Mouse (Mus musculus) intestine, embryonic 16.5 days (tissue): Measurements from ENCODE around the gene Des. TPM values are rescaled to one million over a fixed set of nuclear protein-coding genes. Genes with fewer than 3 reads are reported as not detected.

ENCODE experiments used
- ATAC-seq: fragments of 200-750 bp; cut with Nextera tagmentation; 2 replicates; pipeline ENCODE4 v1.8.0; 2017; ENCODE audit warnings: moderate TSS enrichment, moderate library complexity
- H3K27ac ChIP-seq: fragments of 300-500 bp; sonication (generic); 2 replicates; pipeline ENCODE4 v1.5.1; 2014; ENCODE audit warnings: mild to moderate bottlenecking, low read length
- H3K27me3 ChIP-seq: fragments of 300-500 bp; sonication (generic); replicated peaks from 2 replicates; pipeline ENCODE4 v1.6.1; 2014; ENCODE audit warnings: low read length, control low read depth, mixed read lengths; ENCODE audit not compliant: control insufficient read depth, insufficient read depth
- H3K36me3 ChIP-seq: fragments of 300-500 bp; sonication (generic); 2 replicates; pipeline ENCODE4 v1.6.1; 2014; ENCODE audit warnings: low read length, control low read depth; ENCODE audit not compliant: control insufficient read depth, insufficient read depth
- H3K4me1 ChIP-seq: fragments of 300-500 bp; sonication (generic); 2 replicates; pipeline ENCODE4 v1.6.1; 2014; ENCODE audit warnings: low read length, control low read depth, mixed read lengths; ENCODE audit not compliant: control insufficient read depth, insufficient read depth
- H3K4me2 ChIP-seq: fragments of 300-500 bp; sonication (generic); 2 replicates; pipeline ENCODE4 v1.6.1; 2014; ENCODE audit warnings: low read depth, low read length, control low read depth
- H3K4me3 ChIP-seq: fragments of 300-500 bp; sonication (generic); 2 replicates; pipeline ENCODE4 v1.5.1; 2014; ENCODE audit warnings: mild to moderate bottlenecking, low read length
- H3K9ac ChIP-seq: fragments of 300-500 bp; sonication (generic); 2 replicates; pipeline ENCODE4 v1.6.1; 2014; ENCODE audit warnings: low read depth, low read length
- H3K9me3 ChIP-seq: fragments of 300-500 bp; sonication (generic); 2 replicates; pipeline ENCODE4 v1.6.1; 2016; ENCODE audit warnings: low read length, control low read depth; ENCODE audit not compliant: control insufficient read depth
- WGBS: fragments of 180-500 bp; shearing (Covaris S2); extraction: QIAGEN DNeasy Blood & Tissue Kit; methylation state at CpG from one replicate; pipeline ENCODE4 v1.1.7; 2014; 5-methylcytosine and 5-hydroxymethylcytosine counted together
- polyA plus RNA-seq: library from polyadenylated mRNA; unstranded; fragments of >200 nt; fragmentation: Nextera tagmentation; extraction: Ambion mirVana; gene quantifications from 2 replicates; pipeline ENCODE4 v1.2.1, GENCODE M21; 2015

Gene Des
- polyA plus RNA-seq, 1 experiment from 2014 or later: 149 TPM

GRCm38 (mm10) chr1:75319166-75319565 lies 41.0 kb upstream of the Des start:
- Histone ChIP-seq H3K27ac (no peak overlapping the region), H3K4me3 (no peak overlapping the region), H3K9me3 (no peaks in the 10 kb centered on the region), H3K4me2 (no peak overlapping the region), H3K4me1 (peaks cover 11% of the 10 kb centered on the region), H3K27me3 (no peaks in the 10 kb centered on the region), H3K36me3 (no peaks in the 10 kb centered on the region), H3K9ac (no peak overlapping the region)
- 80% methylated on average over 10 of the region's 10 CpGs for WGBS
- no peak for ATAC-seq

GRCm38 (mm10) chr1:75327461-75327860 lies 32.7 kb upstream of the Des start:
- Histone ChIP-seq H3K4me3 (no peak overlapping the region), H3K4me1 (no peaks in the 10 kb centered on the region), H3K4me2 (no peak overlapping the region), H3K27me3 (no peaks in the 10 kb centered on the region), H3K36me3 (no peaks in the 10 kb centered on the region), H3K9me3 (0 out of 2 replicates have a peak, but pooled peaks cover 3% of the 10 kb centered on the region), H3K27ac (no peak overlapping the region), H3K9ac (no peak overlapping the region)
- no peak for ATAC-seq

DNA sequence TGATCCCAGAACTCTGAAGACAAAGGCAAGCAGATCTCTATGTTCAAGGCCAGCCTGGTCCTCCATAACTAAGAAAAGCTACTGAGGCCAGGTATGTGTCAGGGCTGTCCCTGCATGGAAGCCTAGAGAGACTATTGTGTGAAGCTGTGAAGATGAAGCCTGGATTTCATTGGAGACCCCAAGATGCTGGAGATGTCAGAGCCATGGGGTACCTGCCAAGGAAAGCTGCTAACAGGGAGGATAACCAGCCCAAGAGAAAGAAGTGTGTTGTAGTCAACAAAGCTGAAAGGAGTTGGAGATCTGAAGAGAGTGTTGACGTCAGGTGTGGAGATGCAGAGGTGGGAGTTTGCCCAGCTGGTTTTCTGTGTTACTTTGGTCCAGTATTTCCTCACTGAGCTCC lies 28.9 kb upstream of the Des start:
- H3K4me1 ChIP-seq: peaks cover 6% of the 10 kb centered on the region
- no peak overlapping the region for H3K9ac ChIP-seq
- H3K4me3 ChIP-seq: no peak overlapping the region
- H3K27ac ChIP-seq: no peak overlapping the region
- 0 out of 2 replicates have a peak, but pooled peaks cover 3% of the 10 kb centered on the region for H3K9me3 ChIP-seq
- H3K4me2 ChIP-seq: no peak overlapping the region
- WGBS: 78% methylated on average over 1 of the region's 1 CpGs
- no peaks in the 10 kb centered on the region for H3K36me3 ChIP-seq
- H3K27me3 ChIP-seq: no peaks in the 10 kb centered on the region
- ATAC-seq: no peak

DNA sequence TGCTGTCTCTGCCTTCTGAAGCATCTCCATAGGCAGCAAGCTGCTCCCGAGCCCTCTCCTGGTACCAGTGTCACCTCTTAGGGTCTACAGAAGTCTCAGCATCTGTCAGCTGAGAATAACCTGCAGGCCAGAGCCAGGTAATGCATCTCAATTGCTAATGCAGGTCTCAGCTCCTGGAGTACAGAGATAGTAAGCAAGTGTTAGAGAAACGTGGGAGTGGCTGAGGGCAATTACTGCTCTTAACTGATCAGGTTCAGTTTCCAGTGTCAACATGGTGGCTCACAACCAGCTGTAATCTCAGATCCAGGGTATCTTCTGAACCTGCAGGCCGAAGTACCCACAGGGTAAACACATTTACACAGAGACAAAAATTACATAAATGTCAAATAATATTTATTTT lies 23.7 kb upstream of the Des start:
- ATAC-seq: peak; percentile 41
- 33% methylated on average over 3 of the region's 3 CpGs for WGBS

GRCm38 (mm10) chr1:75337097-75337496 lies 23.0 kb upstream of the Des start:
- H3K27me3 ChIP-seq: no peaks in the 10 kb centered on the region
- H3K36me3 ChIP-seq: no peaks in the 10 kb centered on the region
- H3K9me3 ChIP-seq: no peaks in the 10 kb centered on the region
- peaks cover 26% of the 10 kb centered on the region for H3K4me1 ChIP-seq
- WGBS: 49% methylated on average over 9 of the region's 9 CpGs
- no peak overlapping the region for H3K4me3 ChIP-seq
- no peak overlapping the region for H3K4me2 ChIP-seq
- 0 out of 2 replicates have a peak, but pooled peaks have one; percentile 21 for ATAC-seq
- no peak overlapping the region for H3K9ac ChIP-seq
- peak overlapping the region; percentile 6; the same call in 1 of the 2 replicates for H3K27ac ChIP-seq

More for the DNA sequence above, 23.7 kb upstream of the Des start:
- Histone ChIP-seq H3K9ac (no peak overlapping the region), H3K4me2 (no peak overlapping the region), H3K36me3 (no peaks in the 10 kb centered on the region), H3K27ac (peak overlapping the region; percentile 54), H3K4me3 (no peak overlapping the region), H3K4me1 (peaks cover 26% of the 10 kb centered on the region), H3K9me3 (no peaks in the 10 kb centered on the region), H3K27me3 (no peaks in the 10 kb centered on the region)

DNA sequence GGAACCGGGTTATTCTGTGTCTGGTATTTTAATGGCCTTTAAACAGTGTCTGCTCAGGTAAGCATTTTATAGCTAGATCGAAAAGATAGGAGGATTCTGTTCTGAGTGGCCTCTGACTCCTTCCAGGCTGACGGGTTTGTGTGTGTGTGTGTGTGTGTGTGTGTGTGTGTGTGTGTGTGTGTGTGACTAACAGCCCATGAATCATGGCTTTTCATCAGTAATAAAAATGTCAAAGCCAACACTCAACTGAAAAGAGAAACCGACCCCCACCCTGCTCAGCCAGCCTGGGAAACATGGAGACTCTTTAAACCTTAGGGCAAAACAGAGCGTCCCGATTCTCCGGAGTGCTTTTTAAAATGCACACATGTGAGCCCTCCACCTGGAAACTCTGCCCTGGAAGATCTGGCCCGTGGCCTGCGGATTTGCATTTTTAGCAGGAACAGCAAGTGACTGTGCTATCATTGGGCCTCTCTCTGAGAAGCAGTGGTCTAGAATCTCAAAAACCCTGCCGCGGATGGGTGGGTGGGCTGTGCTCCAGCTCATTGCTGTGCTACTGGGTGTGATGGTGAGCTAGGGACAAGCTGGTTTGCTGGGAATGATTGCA lies 21.9 kb upstream of the Des start:
- no peaks in the 10 kb centered on the region for H3K27me3 ChIP-seq
- WGBS: 7% methylated on average over 11 of the region's 11 CpGs
- H3K4me3 ChIP-seq: no peak overlapping the region
- H3K9me3 ChIP-seq: no peaks in the 10 kb centered on the region
- H3K36me3 ChIP-seq: no peaks in the 10 kb centered on the region
- ATAC-seq: peak; percentile 76
- H3K9ac ChIP-seq: no peak overlapping the region
- peak overlapping the region; percentile 11 for H3K4me2 ChIP-seq
- peaks cover 26% of the 10 kb centered on the region for H3K4me1 ChIP-seq
- peak overlapping the region; percentile 17; the same call in 1 of the 2 replicates for H3K27ac ChIP-seq

DNA sequence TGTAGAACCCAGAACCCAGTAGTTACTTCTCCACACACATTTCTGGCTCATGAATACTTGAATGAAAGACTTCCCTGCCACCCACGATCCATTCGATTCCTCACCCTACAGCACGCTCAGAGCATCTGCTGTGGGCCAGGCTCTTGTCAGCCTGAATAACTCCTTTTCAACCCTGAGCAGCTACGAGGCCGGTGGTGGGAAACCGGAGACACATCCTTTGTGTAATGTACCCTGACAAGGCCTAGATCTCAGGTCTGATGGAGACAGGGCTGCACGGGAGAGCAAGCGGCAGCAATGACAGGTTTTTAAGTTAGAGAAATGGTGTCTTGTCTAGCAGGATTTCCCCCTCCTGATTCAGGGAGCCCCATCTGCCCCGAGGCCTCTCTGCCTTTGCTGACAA lies 20.8 kb upstream of the Des start:
- ATAC-seq: no peak
- Histone ChIP-seq H3K27ac (no peak overlapping the region), H3K27me3 (no peaks in the 10 kb centered on the region), H3K9me3 (no peaks in the 10 kb centered on the region), H3K9ac (0 out of 2 replicates have a peak overlapping the region, but pooled peaks have one; percentile 22), H3K4me1 (peaks cover 33% of the 10 kb centered on the region), H3K4me3 (no peak overlapping the region), H3K4me2 (no peak overlapping the region), H3K36me3 (no peaks in the 10 kb centered on the region)
- WGBS: 38% methylated on average over 9 of the region's 9 CpGs

DNA sequence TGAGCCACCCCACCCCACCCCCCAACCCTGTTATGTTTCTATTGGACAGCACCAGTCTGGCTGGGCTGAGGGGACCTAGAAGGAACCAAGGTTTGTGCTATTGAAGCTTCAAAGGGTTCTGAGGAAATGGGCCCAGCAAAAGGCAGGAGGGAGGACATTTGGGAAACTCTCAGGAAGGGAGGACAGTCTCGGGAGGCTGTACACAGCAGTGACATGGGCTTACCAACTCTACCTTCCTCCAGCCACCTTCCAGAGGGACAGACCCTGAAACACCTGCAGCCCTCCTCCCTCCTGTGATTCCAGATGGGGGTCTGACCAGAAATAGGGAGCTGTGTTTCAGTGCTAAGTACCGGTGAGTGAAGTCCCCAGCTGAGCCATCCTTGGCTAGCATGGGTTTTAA lies 19.6 kb upstream of the Des start:
- H3K4me3 ChIP-seq: no peak overlapping the region
- H3K4me2 ChIP-seq: no peak overlapping the region
- H3K27ac ChIP-seq: no peak overlapping the region
- WGBS: 73% methylated on average over 2 of the region's 2 CpGs
- no peaks in the 10 kb centered on the region for H3K27me3 ChIP-seq
- H3K36me3 ChIP-seq: no peaks in the 10 kb centered on the region
- no peaks in the 10 kb centered on the region for H3K9me3 ChIP-seq
- H3K4me1 ChIP-seq: peaks cover 42% of the 10 kb centered on the region
- ATAC-seq: no peak
- H3K9ac ChIP-seq: no peak overlapping the region

- Histone ChIP-seq H3K4me2 (no peak overlapping the region), H3K27ac (no peak overlapping the region), H3K4me3 (no peak overlapping the region), H3K27me3 (no peaks in the 10 kb centered on the region), H3K4me1 (peaks cover 35% of the 10 kb centered on the region), H3K9me3 (no peaks in the 10 kb centered on the region), H3K9ac (no peak overlapping the region), H3K36me3 (no peaks in the 10 kb centered on the region)
- no peak; the same call in 1 of the 2 replicates for ATAC-seq
- 1% methylated on average over 8 of the region's 8 CpGs for WGBS
Observed at GRCm38 (mm10) chr1:75342874-75343416, 17.2 kb upstream of the Des start.
